Mouse (Mus musculus): ENCODE data around the gene Pacs2.

- TF ChIP-seq CTCF (conservative IDR thresholded peaks at IDR 0.05; ENCODE audit: insufficient read depth, insufficient read length, low read depth, low read length) (no peak), POLR2A (IDR thresholded peaks at IDR 0.05; ENCODE audit: low read depth, low read length) (no peak)
Measured at GRCm38 (mm10) chr12:113035093-113035492, 20.8 kb downstream of the Pacs2 start.

Data from kidney, adult 2 months (tissue).